Mouse (Mus musculus): ENCODE results near the gene Mydgf. TPM values are rescaled to one million over a fixed set of nuclear protein-coding genes. Genes with fewer than 3 reads are reported as not detected.

The Mydgf gene
- polyA plus RNA-seq (2012; rRNA removed) = 38.1 and 40.3 TPM in 2 replicates

GRCm38 (mm10) chr17:56183658-56184103, at the start of gene Mydgf:
Mydgf (minus strand) TSS chr17:56183920.

GRCm38 (mm10) chr17:56218377-56219191, 34.9 kb upstream of the Mydgf start, which contains the start of gene Dpp9:
Dpp9 (minus strand) TSS chr17:56218905.

GRCm38 (mm10) chr17:56162231-56162774, 21.4 kb downstream of the Mydgf start, which contains the start of gene Tnfaip8l1:
Tnfaip8l1 (plus strand) TSS chr17:56162477.

GRCm38 (mm10) chr17:56139858-56140595, 43.7 kb downstream of the Mydgf start, which contains the start of gene Sema6b:
Sema6b (minus strand) TSS chr17:56140343.

Other genes starting within 250 kb of the Mydgf start
- gene Zfp119b, start 234.4 kb downstream of the Mydgf start, polyA plus RNA-seq (2012; rRNA removed) = 1.0 and 1.1 TPM in 2 replicates
- 3.0 and 4.2 TPM in 2 replicates for gene Ebi3, start 231.3 kb downstream of the Mydgf start, polyA plus RNA-seq (2012; rRNA removed)
- gene Yju2, start 224.8 kb downstream of the Mydgf start, polyA plus RNA-seq (2012; rRNA removed) = 5.0 and 5.9 TPM in 2 replicates
- gene Shd, start 213.5 kb downstream of the Mydgf start, polyA plus RNA-seq (2012; rRNA removed) = 0.23 and 0.38 TPM in 2 replicates
- gene Fsd1, start 197.4 kb downstream of the Mydgf start, polyA plus RNA-seq (2012; rRNA removed) = 0.08 and 0.25 TPM in 2 replicates
- gene Stap2, start 178.3 kb downstream of the Mydgf start, polyA plus RNA-seq (2012; rRNA removed) = 1.9 and 2.0 TPM in 2 replicates
- 14.0 and 16.4 TPM in 2 replicates for gene Mpnd, start 178.2 kb downstream of the Mydgf start, polyA plus RNA-seq (2012; rRNA removed)
- 25.3 and 29.6 TPM in 2 replicates for gene Sh3gl1, start 147.3 kb downstream of the Mydgf start, polyA plus RNA-seq (2012; rRNA removed)
- gene Chaf1a, start 143.5 kb downstream of the Mydgf start, polyA plus RNA-seq (2012; rRNA removed) = 16.0 and 18.2 TPM in 2 replicates
- 7.6 and 8.7 TPM in 2 replicates for gene Ubxn6, start 108.9 kb downstream of the Mydgf start, polyA plus RNA-seq (2012; rRNA removed)
- gene Hdgfl2, start 104.3 kb downstream of the Mydgf start, polyA plus RNA-seq (2012; rRNA removed) = 30.2 and 32.2 TPM in 2 replicates
- gene Plin4, start 74.1 kb downstream of the Mydgf start, polyA plus RNA-seq (2012; rRNA removed) = 0.02 TPM in 2 replicates
- 0.15 and 0.16 TPM in 2 replicates for gene Plin5, start 66.3 kb downstream of the Mydgf start, polyA plus RNA-seq (2012; rRNA removed)
- 0.17 and 0.18 TPM in 2 replicates for gene Lrg1, start 61.9 kb downstream of the Mydgf start, polyA plus RNA-seq (2012; rRNA removed)
- gene Sema6b, start 43.6 kb downstream of the Mydgf start, polyA plus RNA-seq (2012; rRNA removed) = 0.93 and 0.95 TPM in 2 replicates
- 1.4 and 1.7 TPM in 2 replicates for gene Tnfaip8l1, start 21.4 kb downstream of the Mydgf start, polyA plus RNA-seq (2012; rRNA removed)
- gene Dpp9, start 35.0 kb upstream of the Mydgf start, polyA plus RNA-seq (2012; rRNA removed) = 12.9 and 15.0 TPM in 2 replicates
- 4.8 and 5.7 TPM in 2 replicates for gene Fem1a, start 72.9 kb upstream of the Mydgf start, polyA plus RNA-seq (2012; rRNA removed)
- 4.4 and 4.8 TPM in 2 replicates for gene Ticam1, start 92.9 kb upstream of the Mydgf start, polyA plus RNA-seq (2012; rRNA removed)
- gene Plin3, start 109.0 kb upstream of the Mydgf start, polyA plus RNA-seq (2012; rRNA removed) = 7.2 and 8.9 TPM in 2 replicates
- not detected in 2 replicates for gene Arrdc5, start 116.4 kb upstream of the Mydgf start, polyA plus RNA-seq (2012; rRNA removed)
- gene Uhrf1, start 119.4 kb upstream of the Mydgf start, polyA plus RNA-seq (2012; rRNA removed) = 82.5 and 93.9 TPM in 2 replicates
- gene Kdm4b, start 142.1 kb upstream of the Mydgf start, polyA plus RNA-seq (2012; rRNA removed) = 3.6 and 4.1 TPM in 2 replicates

Data from liver, embryonic 14 days (tissue).